Mouse (Mus musculus) embryonic fibroblast, embryonic 13.5 days (primary cell): ENCODE measurements at regions not wholly inside any gene's neighbourhood (a gene's known extent, or its start where the extent isn't known, plus 50 kb on each side); places are given as distances from the start of the nearest gene placed in this dataset.

Experiments used
- CTCF ChIP-seq: IDR thresholded peaks from 2 replicates; pipeline ENCODE4 v1.5.1; 2011; ENCODE audit warnings: mild to moderate bottlenecking, control low read depth, low read length, moderate library complexity, borderline replicate concordance; ENCODE audit not compliant: insufficient read depth
- POLR2A ChIP-seq: IDR thresholded peaks from 2 replicates; pipeline ENCODE4 v1.6.1; 2011; ENCODE audit warnings: low read depth, mild to moderate bottlenecking, control low read depth, low read length, moderate library complexity

GRCm38 (mm10) chr13:101836992-101837391 is 69.0 kb upstream of the Pik3r1 start:
- TF ChIP-seq CTCF (no peak), POLR2A (no peak)
